Mouse (Mus musculus) kidney, embryonic 15.5 days (tissue): ENCODE data around the gene Mef2a. TPM values are rescaled to one million over a fixed set of nuclear protein-coding genes. Genes with fewer than 3 reads are reported as not detected.
"Not testable (repeated sequence)": the region's sequence is repeated elsewhere in the genome, so short reads cannot be mapped to it uniquely, and the experiment has no call there.

Experiments
- ATAC-seq: fragments of 200-750 bp; cut with Nextera tagmentation; replicated peaks from 2 replicates; pipeline ENCODE4 v1.8.0; 2017; ENCODE audit warnings: moderate TSS enrichment; ENCODE audit not compliant: low FRiP score
- H3K27ac ChIP-seq: fragments of 300-500 bp; sonication (generic); 2 replicates; pipeline ENCODE4 v1.5.1; 2015; ENCODE audit warnings: mild to moderate bottlenecking, inconsistent platforms
- H3K27me3 ChIP-seq: fragments of 300-500 bp; sonication (generic); 2 replicates; pipeline ENCODE4 v1.6.1; 2015; ENCODE audit warnings: inconsistent platforms
- H3K36me3 ChIP-seq: fragments of 300-500 bp; sonication (generic); 2 replicates; pipeline ENCODE4 v1.6.1; 2015; ENCODE audit warnings: inconsistent platforms
- H3K4me1 ChIP-seq: fragments of 300-500 bp; sonication (generic); 2 replicates; pipeline ENCODE4 v1.6.1; 2015; ENCODE audit warnings: inconsistent platforms
- H3K4me2 ChIP-seq: fragments of 300-500 bp; sonication (generic); 2 replicates; pipeline ENCODE4 v1.6.1; 2015; ENCODE audit warnings: moderate library complexity, mild to moderate bottlenecking, inconsistent platforms
- H3K4me3 ChIP-seq: fragments of 300-500 bp; sonication (generic); replicated peaks from 2 replicates; pipeline ENCODE4 v1.5.1; 2015; ENCODE audit warnings: mild to moderate bottlenecking, inconsistent platforms
- H3K9ac ChIP-seq: fragments of 300-500 bp; sonication (generic); 2 replicates; pipeline ENCODE4 v1.6.1; 2015; ENCODE audit warnings: mild to moderate bottlenecking, inconsistent platforms
- H3K9me3 ChIP-seq: fragments of 300-500 bp; sonication (generic); replicated peaks from 2 replicates; pipeline ENCODE4 v1.6.1; 2016; ENCODE audit warnings: inconsistent platforms
- WGBS: fragments of 180-500 bp; shearing (Covaris S2); methylation state at CpG from one replicate; pipeline ENCODE4 v1.1.7; 2015; ENCODE audit warnings: mixed read lengths; 5-methylcytosine and 5-hydroxymethylcytosine counted together
- polyA plus RNA-seq: library from polyadenylated mRNA; unstranded; fragments of >200 nt; fragmentation: Nextera tagmentation; extraction: Ambion mirVana; gene quantifications from 2 replicates; pipeline ENCODE4 v1.2.1, GENCODE M21; 2015

Gene Mef2a
- polyA plus RNA-seq, 1 experiment from 2014 or later = 36.0 TPM

DNA sequence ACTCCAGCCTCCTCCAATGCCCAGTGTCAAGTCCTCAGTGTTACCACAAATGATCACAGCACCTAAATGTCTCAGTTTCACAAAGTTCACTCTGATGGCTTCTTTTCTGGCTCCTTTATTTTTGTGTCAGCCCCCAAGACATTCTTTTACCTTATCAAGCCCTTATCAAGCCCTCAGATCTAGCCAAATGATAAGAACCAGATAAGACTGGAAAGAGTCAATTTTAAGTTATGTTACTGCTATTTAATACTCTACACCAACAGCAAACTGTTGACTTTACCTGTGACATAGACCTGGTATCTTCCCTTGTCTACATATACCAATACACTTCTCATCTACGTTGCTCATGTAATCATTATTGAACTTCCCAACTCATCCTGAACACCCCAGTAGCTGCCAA, 76.2 kb downstream of the Mef2a start:
- no peak overlapping the region for H3K27ac ChIP-seq
- peaks cover 5% of the 10 kb centered on the region; the same call in 1 of the 2 replicates for H3K36me3 ChIP-seq
- no peaks in the 10 kb centered on the region for H3K4me1 ChIP-seq
- no peak overlapping the region for H3K4me3 ChIP-seq
- no peak overlapping the region for H3K9ac ChIP-seq
- H3K9me3 ChIP-seq = no peaks in the 10 kb centered on the region
- no peak for ATAC-seq
- H3K4me2 ChIP-seq = no peak overlapping the region
- WGBS = 90% methylated on average over 1 of the region's 1 CpGs
- H3K27me3 ChIP-seq = no peaks in the 10 kb centered on the region

DNA sequence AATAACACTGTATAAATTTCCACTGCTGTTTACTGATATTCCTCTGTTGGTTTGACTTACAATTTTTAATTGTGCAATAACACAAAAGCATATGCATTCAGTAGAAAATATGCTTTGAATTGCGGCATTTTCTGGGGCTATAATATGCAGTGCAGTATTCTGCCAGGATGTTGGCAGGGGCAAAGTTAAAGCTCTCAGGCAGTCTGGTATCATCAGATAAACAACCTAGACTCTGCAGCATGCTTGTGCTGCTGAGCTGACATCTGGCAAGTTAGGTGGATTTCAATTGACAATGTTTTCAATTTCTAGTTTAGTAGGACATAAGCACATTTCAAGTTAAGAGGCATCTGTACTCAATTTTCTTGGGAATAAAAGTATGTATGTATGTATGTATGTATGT, 81.3 kb downstream of the Mef2a start:
- Histone ChIP-seq H3K9me3 (no peaks in the 10 kb centered on the region), H3K9ac (no peak overlapping the region), H3K4me2 (no peak overlapping the region), H3K36me3 (peaks cover 5% of the 10 kb centered on the region; the same call in 1 of the 2 replicates), H3K27me3 (no peaks in the 10 kb centered on the region), H3K4me3 (no peak overlapping the region), H3K27ac (no peak overlapping the region), H3K4me1 (no peaks in the 10 kb centered on the region)
- WGBS = 94% methylated on average over 1 of the region's 1 CpGs
- ATAC-seq = no peak

DNA sequence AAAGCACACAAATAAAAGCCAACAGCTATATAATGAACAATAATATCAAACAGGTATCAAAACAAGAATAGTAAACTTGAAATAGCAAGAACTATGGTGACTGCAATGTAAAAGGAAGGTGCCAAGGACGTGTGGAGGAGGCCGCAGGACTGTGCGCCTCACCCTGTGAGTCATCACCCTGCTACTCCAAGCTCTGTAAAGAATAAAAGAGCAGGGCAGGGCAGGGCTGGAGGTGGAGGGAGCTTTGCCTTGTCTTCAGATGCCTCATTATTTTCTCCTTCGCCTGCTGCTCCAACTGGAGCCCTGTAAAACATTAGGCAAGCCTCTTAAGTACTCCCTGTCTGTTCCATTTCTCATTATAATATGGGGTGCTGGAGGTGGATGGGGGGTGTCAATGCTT, 85.2 kb downstream of the Mef2a start:
- Histone ChIP-seq H3K27ac (no peak overlapping the region), H3K9me3 (no peaks in the 10 kb centered on the region), H3K36me3 (peaks cover 3% of the 10 kb centered on the region; the same call in 1 of the 2 replicates), H3K4me3 (no peak overlapping the region), H3K9ac (no peak overlapping the region), H3K4me1 (no peaks in the 10 kb centered on the region), H3K4me2 (no peak overlapping the region), H3K27me3 (no peaks in the 10 kb centered on the region)
- ATAC-seq = no peak
- 85% methylated on average over 4 of the region's 4 CpGs for whole genome bisulfite sequencing

DNA sequence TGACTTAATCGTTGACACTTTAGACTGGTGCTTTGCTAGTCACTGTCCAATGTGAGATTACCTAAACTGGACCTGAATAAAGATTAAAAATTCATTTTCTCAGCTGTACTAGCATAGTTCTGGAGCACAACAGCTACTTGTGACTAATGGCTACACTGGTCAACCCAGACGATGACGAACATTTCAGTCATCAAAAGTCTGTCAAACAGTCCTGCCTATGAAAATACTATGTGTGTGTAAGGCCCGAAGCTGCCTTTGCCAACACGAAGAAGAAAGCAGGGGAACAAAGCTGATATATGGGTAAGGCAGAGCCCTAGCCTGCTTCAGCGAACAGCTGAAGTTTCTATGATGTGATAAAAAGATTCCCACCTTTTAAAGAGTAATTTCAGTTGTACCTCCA, 89.1 kb downstream of the Mef2a start:
- peaks cover 16% of the 10 kb centered on the region; the same call in 1 of the 2 replicates for H3K36me3 ChIP-seq
- no peaks in the 10 kb centered on the region for H3K27me3 ChIP-seq
- H3K9me3 ChIP-seq = no peaks in the 10 kb centered on the region
- no peak overlapping the region for H3K4me3 ChIP-seq
- 93% methylated on average over 6 of the region's 6 CpGs for WGBS
- no peak overlapping the region for H3K9ac ChIP-seq
- H3K27ac ChIP-seq = no peak overlapping the region
- no peak for ATAC-seq
- no peaks in the 10 kb centered on the region for H3K4me1 ChIP-seq
- no peak overlapping the region for H3K4me2 ChIP-seq

DNA sequence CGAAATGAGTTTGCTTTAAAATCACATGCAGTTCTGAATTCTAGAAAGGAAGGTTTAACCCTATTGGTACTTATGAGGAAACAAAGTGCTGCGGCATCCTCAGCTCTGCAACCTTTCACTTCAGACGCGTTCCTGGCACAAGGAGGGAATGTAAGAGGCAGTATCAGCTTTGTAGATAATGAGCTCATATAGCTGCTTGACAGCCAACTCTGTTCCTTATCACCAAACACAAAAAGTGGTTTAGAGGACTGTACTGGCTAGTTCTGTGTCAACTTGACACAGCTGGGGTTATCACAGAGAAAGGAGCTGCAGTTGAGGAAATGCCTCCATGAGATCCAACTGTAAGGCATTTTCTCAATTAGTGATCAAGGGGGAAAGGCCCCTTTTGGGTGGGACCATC, 102.2 kb downstream of the Mef2a start:
- H3K27me3 ChIP-seq, H3K4me1 ChIP-seq, H3K4me2 ChIP-seq, H3K4me3 ChIP-seq, ATAC-seq, H3K9me3 ChIP-seq, H3K27ac ChIP-seq, H3K9ac ChIP-seq: not testable (repeated sequence)
- 91% methylated on average over 4 of the region's 4 CpGs for WGBS
- peaks cover 10% of the 10 kb centered on the region for H3K36me3 ChIP-seq

DNA sequence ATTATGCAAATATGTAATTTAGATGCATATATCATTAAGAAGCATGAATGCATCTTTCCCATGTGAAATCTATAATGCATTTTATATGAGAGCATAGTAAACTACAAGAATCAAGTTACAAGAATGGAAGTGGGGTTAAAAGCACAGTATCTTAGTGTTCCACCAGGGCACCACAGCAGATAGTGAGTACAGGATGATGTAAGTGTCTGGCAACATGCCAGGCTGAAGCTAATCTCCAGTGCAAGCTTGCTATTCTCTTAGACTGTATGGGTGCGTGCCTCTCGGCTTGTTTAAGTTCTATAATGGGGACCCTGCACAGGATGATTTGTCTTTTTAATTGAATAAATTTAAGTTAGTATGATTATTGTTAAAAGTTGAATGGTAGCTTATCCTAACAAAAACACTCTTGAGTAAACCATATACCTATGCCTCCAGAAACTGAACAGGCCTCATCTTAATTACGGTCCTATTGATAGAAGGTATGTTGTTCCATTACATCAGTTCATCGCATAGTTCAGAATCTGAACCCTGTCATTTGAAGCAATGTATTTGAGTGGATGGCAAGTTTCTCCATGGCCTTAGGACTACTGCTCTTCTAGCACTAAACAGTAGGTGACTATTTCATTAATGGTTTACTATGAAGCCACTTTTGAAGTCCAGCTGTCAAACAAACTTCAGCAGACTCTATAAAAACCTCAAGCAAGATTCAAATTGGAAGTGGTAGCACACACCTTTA, 112.7 kb downstream of the Mef2a start:
- Histone ChIP-seq H3K36me3 (peaks cover 29% of the 10 kb centered on the region), H3K9ac (no peak overlapping the region), H3K4me3 (no peak overlapping the region), H3K4me2 (no peak overlapping the region), H3K9me3 (no peaks in the 10 kb centered on the region), H3K27ac (no peak overlapping the region), H3K4me1 (no peaks in the 10 kb centered on the region), H3K27me3 (no peaks in the 10 kb centered on the region)
- 81% methylated on average over 4 of the region's 4 CpGs for WGBS
- ATAC-seq = no peak

DNA sequence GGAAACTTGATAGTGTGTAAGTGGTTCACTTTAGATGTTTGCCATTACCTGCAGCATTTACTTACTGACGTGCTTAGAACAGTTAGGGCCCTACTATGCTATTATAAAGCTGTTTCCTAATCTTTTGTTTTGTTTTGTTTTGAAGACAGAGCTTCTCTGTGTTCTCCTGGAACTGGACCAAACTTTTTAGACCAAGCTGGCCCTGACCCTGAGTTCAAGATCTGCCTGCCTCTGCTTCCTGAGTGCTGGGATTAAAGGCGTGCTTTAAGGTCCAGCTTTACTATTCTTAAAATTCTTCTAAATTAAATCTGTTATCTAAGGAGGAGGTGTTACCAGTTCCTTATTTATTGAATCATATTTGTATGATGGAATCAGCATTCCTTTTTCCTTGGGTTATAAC, 126.6 kb downstream of the Mef2a start:
- H3K9ac ChIP-seq = no peak overlapping the region
- no peak overlapping the region for H3K27ac ChIP-seq
- H3K9me3 ChIP-seq = no peaks in the 10 kb centered on the region
- no peaks in the 10 kb centered on the region for H3K27me3 ChIP-seq
- H3K4me1 ChIP-seq = no peaks in the 10 kb centered on the region
- peaks cover 15% of the 10 kb centered on the region for H3K36me3 ChIP-seq
- H3K4me2 ChIP-seq = no peak overlapping the region
- 78% methylated on average over 2 of the region's 2 CpGs for WGBS
- H3K4me3 ChIP-seq = no peak overlapping the region
- no peak for ATAC-seq

DNA sequence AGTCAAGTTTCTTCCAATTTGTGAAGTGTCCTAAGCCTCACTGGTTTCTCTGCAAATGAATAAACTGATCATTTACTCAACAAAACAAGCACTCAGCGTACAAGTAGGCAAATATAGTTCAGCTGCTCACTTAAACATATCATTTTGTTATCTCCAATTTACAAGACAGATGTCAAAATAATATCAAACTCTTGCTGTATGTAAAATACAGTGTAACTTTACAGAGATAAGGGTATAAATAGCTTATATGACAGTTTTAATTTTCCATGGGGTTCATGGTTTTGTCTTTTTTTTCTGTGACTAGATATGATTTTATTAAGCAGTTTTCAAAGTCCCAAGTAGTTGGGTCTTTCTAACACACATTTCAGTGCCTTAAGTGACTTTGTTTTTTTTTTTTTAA, 127.4 kb downstream of the Mef2a start:
- ATAC-seq = no peak

DNA sequence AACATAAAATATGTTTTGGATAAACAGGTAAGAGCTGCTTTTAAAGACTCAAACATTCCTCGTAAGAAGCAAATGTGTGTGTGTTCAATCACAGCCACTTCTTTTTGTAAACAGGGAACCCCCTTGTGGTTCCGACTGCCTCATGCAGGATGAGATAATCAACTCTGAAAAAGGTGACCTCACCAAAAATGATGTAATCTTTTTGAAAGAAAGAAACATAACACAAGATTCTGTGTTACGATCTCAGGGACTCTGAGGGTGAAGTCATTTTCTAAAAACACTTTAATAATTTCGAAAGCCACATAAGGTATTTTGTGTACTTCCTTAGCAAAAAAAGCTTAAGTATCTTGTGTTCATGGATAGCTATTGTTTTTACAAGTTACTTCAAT, 128.8 kb downstream of the Mef2a start:
- no peak overlapping the region for H3K4me3 ChIP-seq
- H3K36me3 ChIP-seq = peaks cover 17% of the 10 kb centered on the region
- H3K4me2 ChIP-seq = no peak overlapping the region
- no peak overlapping the region for H3K9ac ChIP-seq
- H3K27ac ChIP-seq = no peak overlapping the region
- H3K4me1 ChIP-seq = no peaks in the 10 kb centered on the region
- H3K27me3 ChIP-seq = no peaks in the 10 kb centered on the region
- no peaks in the 10 kb centered on the region for H3K9me3 ChIP-seq
- ATAC-seq = no peak
- WGBS = 74% methylated on average over 4 of the region's 4 CpGs

More for the DNA sequence above, 127.4 kb downstream of the Mef2a start:
- no peaks in the 10 kb centered on the region for H3K27me3 ChIP-seq
- H3K4me2 ChIP-seq = no peak overlapping the region
- no peak overlapping the region for H3K27ac ChIP-seq
- H3K4me1 ChIP-seq = no peaks in the 10 kb centered on the region
- no peaks in the 10 kb centered on the region for H3K9me3 ChIP-seq
- H3K36me3 ChIP-seq = peaks cover 14% of the 10 kb centered on the region
- H3K4me3 ChIP-seq = no peak overlapping the region
- H3K9ac ChIP-seq = no peak overlapping the region
- WGBS = 79% methylated on average over 1 of the region's 1 CpGs

DNA sequence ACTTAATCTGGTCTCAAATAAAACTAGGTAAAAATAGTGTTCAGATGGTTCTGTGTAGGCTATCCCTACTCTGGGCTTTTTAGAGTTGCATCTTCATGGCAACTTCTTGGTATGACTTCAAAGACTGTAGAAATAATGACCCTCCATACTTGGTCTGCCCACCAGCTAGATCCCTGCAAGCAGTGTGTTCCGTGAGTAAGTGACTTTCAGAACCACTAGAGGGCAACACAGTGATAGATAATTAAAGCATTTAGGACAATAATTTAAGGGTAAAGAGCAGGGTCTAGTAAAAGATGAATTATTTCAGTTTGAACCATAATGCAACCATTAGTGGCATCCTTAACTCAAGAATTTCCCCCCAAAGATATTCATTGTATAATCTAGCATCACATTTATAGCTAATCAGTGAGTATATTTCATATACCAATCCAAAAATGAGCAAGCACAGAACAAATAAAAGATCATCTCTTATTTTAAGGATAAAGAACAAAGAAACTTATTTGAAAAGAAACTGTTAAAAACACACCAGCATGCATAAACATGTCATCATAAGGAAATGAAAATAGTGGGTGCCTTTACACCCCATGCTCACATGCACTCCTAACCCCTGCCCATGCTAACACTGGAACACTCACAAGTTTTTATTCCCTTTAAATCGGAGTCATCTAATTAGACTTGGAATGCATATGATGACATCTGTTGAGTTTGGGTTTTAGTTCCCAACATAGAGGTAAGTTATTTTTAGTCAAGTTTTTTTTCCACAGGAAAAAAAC, 129.4 kb downstream of the Mef2a start:
- H3K9ac ChIP-seq = no peak overlapping the region
- peaks cover 23% of the 10 kb centered on the region for H3K36me3 ChIP-seq
- no peaks in the 10 kb centered on the region for H3K4me1 ChIP-seq
- no peak overlapping the region for H3K27ac ChIP-seq
- no peaks in the 10 kb centered on the region for H3K27me3 ChIP-seq
- no peaks in the 10 kb centered on the region for H3K9me3 ChIP-seq
- no peak for ATAC-seq
- 54% methylated on average over 2 of the region's 2 CpGs for WGBS
- H3K4me3 ChIP-seq = no peak overlapping the region
- no peak overlapping the region for H3K4me2 ChIP-seq

DNA sequence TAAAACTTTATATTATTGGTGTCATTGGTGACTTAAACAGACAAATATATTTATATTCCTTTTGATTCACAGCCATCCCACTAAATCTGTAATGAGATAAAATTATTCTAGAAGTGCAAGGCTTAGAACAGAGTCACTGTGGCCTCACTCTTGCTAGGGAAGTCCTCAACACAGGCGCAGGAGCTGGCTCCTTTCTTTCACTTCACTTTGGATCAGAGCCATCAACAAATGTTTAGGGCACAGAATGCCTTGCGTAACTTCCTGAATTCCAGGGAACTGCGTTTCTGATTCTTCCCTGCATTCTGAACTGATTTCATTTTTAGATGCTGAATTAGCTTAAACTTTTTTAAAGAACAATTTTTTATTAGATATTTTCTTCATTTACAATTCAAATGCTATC, 130.7 kb downstream of the Mef2a start:
- no peak overlapping the region for H3K9ac ChIP-seq
- H3K9me3 ChIP-seq = no peaks in the 10 kb centered on the region
- peaks cover 28% of the 10 kb centered on the region for H3K36me3 ChIP-seq
- no peaks in the 10 kb centered on the region for H3K4me1 ChIP-seq
- WGBS = 79% methylated on average over 3 of the region's 3 CpGs
- no peak overlapping the region for H3K4me3 ChIP-seq
- H3K4me2 ChIP-seq = no peak overlapping the region
- ATAC-seq = no peak
- H3K27me3 ChIP-seq = no peaks in the 10 kb centered on the region
- no peak overlapping the region for H3K27ac ChIP-seq

DNA sequence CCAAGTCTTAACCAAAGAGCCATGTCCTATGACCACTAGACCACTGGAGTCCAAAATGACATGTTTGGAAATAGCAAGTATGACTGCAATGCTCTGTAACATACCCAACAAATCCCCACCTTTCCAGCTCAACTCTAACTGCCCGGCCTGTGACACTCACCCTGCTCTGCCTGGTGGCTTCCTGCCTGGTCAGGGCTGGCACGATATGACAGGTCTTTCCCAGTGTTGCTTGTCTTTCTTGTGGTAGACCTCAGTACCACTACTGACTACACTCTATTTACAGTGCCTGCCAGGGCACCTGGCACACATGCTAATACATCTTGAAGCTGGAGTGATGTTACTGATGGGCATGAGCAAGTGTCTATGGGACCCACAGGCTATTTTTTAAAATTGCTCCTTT, 134.9 kb downstream of the Mef2a start:
- Histone ChIP-seq H3K4me2 (no peak overlapping the region), H3K4me3 (no peak overlapping the region), H3K9ac (no peak overlapping the region), H3K9me3 (no peaks in the 10 kb centered on the region), H3K4me1 (no peaks in the 10 kb centered on the region), H3K27me3 (no peaks in the 10 kb centered on the region), H3K36me3 (peaks cover 63% of the 10 kb centered on the region), H3K27ac (no peak overlapping the region)
- 98% methylated on average over 2 of the region's 2 CpGs for WGBS
- ATAC-seq = no peak
